Mouse (Mus musculus): ENCODE results near the gene Chek2. TPM values are rescaled to one million over a fixed set of nuclear protein-coding genes. Genes with fewer than 3 reads are reported as not detected.
A peak's percentile ranks its signal among the peaks of the same experiment; 100 is the strongest.

Gene Chek2
- total RNA-seq, 2 experiments from 2014 or later = 3.3 to 4.5 TPM

- no peak for DNase-seq (ENCODE audit: low spot score)
- intact Hi-C loops (cut with DNase I) = no loop called here
Measured at GRCm38 (mm10) chr5:110888596-110888995, 48.8 kb downstream of the Chek2 start.

GRCm38 (mm10) chr5:110889945-110890344 lies 50.2 kb downstream of the Chek2 start:
- DNase-seq (ENCODE audit: low spot score) = no peak
- intact Hi-C loops (cut with DNase I) = no loop called here

GRCm38 (mm10) chr5:110890561-110890960 lies 50.8 kb downstream of the Chek2 start:
- intact Hi-C loops (cut with DNase I) = no loop called here

GRCm38 (mm10) chr5:110897114-110897788 lies 57.5 kb downstream of the Chek2 start:
- DNase-seq (ENCODE audit: low spot score) = no peak
- intact Hi-C loops (cut with DNase I) = no loop called here

More at GRCm38 (mm10) chr5:110890561-110890960, 50.8 kb downstream of the Chek2 start:
- DNase-seq (ENCODE audit: low spot score) = no peak

- intact Hi-C loops (cut with DNase I) = no loop called here
- DNase-seq (ENCODE audit: low spot score) = no peak
Measured at GRCm38 (mm10) chr5:110898169-110898568, 58.4 kb downstream of the Chek2 start.

GRCm38 (mm10) chr5:110898785-110899184 lies 59.0 kb downstream of the Chek2 start:
- intact Hi-C loops (cut with DNase I) = no loop called here
- DNase-seq (ENCODE audit: low spot score) = no peak

- intact Hi-C loops (cut with DNase I) = no loop called here
- no peak for DNase-seq (ENCODE audit: low spot score)
Measured at GRCm38 (mm10) chr5:110900331-110900730, 60.6 kb downstream of the Chek2 start.

GRCm38 (mm10) chr5:110906708-110907107 lies 66.9 kb downstream of the Chek2 start:
- intact Hi-C loops (cut with DNase I) = no loop called here
- no peak for DNase-seq (ENCODE audit: low spot score)

- no peak for DNase-seq (ENCODE audit: low spot score)
- intact Hi-C loops (cut with DNase I) = no loop called here
Measured at GRCm38 (mm10) chr5:110908879-110909278, 69.1 kb downstream of the Chek2 start.

- intact Hi-C loops (cut with DNase I) = no loop called here
- no peak for DNase-seq (ENCODE audit: low spot score)
Measured at GRCm38 (mm10) chr5:110909955-110910589, 70.3 kb downstream of the Chek2 start.

GRCm38 (mm10) chr5:110914859-110915258 lies 75.1 kb downstream of the Chek2 start:
- intact Hi-C loops (cut with DNase I) = no loop called here
- peak; percentile 8 for DNase-seq (ENCODE audit: low spot score)

- intact Hi-C loops (cut with DNase I) = no loop called here
- no peak for DNase-seq (ENCODE audit: low spot score)
Measured at GRCm38 (mm10) chr5:110916241-110916640, 76.5 kb downstream of the Chek2 start.

GRCm38 (mm10) chr5:110919541-110919940 lies 79.8 kb downstream of the Chek2 start:
- intact Hi-C loops (cut with DNase I) = no loop called here
- no peak for DNase-seq (ENCODE audit: low spot score)

GRCm38 (mm10) chr5:110923336-110923735 lies 83.6 kb downstream of the Chek2 start:
- no peak for DNase-seq (ENCODE audit: low spot score)
- intact Hi-C loops (cut with DNase I) = loop anchor here (2.0 to 5.0 kb wide), 3 partner anchors 87 to 286 kb away; no protein-coding TSS in a partner anchor

Other genes starting within 250 kb of the Chek2 start
- gene Noc4l, start 186.6 kb upstream of the Chek2 start, total RNA-seq (2021) = 10 to 100 TPM; 11.8 to 12.3 TPM
- 1 to 10 TPM; 8.6 to 9.7 TPM for gene Ddx51, start 186.5 kb upstream of the Chek2 start, total RNA-seq (2021)
- 10 to 100 TPM; 34.9 to 36.6 TPM for gene Ep400, start 69.3 kb upstream of the Chek2 start, total RNA-seq (2021)
- 10 to 100 TPM; 16.1 to 17.9 TPM for gene Pus1, start 59.3 kb upstream of the Chek2 start, total RNA-seq (2021)
- 10 to 100 TPM; 73.2 to 78.0 TPM for gene Ulk1, start 29.9 kb upstream of the Chek2 start, total RNA-seq (2021)
- 10 to 100 TPM; 18.8 to 21.1 TPM for gene Hscb, start 202 bp upstream of the Chek2 start, total RNA-seq (2021)
- 10 to 100 TPM; 13.3 to 16.9 TPM for gene Ttc28, start 39.8 kb downstream of the Chek2 start, total RNA-seq (2021)